ENCODE assay signal across 9 mouse cellular contexts in the genomic region with DNA sequence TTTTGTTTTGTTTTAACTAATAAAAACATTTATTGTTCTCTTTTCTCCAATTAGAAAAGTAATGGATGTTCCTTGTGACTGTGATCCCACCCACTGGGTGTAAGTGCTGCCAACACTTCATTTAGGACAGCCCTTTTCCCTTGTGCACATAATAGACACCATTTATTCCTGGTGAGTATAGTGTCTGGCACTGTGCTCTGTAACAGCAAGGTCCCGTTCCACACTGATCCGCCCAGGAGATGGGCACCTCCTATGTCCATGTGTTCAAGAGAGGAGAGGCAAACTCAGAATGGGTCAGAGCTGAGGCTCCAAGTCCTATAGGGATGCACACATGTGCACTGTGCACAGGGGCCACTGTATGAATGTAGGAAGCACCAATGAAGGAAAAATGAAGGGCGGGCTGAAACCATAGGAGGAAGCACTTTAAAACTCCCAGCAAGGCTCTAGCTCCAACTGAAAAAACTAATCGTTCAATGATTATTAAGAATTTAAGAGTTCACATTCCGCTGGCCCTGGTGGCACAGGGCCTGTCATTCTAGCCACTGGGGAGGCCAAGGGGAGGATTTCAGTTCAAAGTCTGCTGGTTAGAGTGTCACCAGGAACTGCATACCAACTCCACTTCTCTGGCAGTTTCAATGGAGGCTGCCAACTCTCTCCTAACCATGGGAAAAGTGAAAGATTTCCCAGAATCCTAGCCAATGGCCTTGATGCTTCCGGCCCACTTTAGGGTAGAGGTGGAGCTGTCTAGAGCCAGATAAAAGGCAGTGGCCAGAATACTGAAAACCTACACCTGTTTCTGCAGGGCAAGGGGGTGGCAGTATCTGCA. TPM values are rescaled to one million over a fixed set of nuclear protein-coding genes. Genes with fewer than 3 reads are reported as not detected.
DNase-seq lines count a peak whose midpoint lies in the region; ATAC-seq and TF ChIP-seq lines count a peak whose summit lies in the region.
"Had no signal": no experiment of that assay in that cellular context is flagged by ENCODE, and none has a peak within 500 bp of the region (broad histone marks: within the 10 kb centered on the region; RNA-seq: fewer than 3 reads in every experiment).

No protein-coding gene starts in this region.

- H3K4me2 ChIP-seq in forebrain, embryonic 15.5 days (replicated peaks) = no peak overlapping the region
- peak overlapping the region; percentile 15; the same call in 1 of the 2 replicates for H3K4me2 ChIP-seq in liver, postnatal 0 days (ENCODE audit: low read depth, low read length)

- H3K9ac ChIP-seq in forebrain, embryonic 15.5 days (replicated peaks) = no peak overlapping the region
- H3K9ac ChIP-seq in liver, postnatal 0 days (replicated peaks) = no peak overlapping the region
- H3K9ac ChIP-seq: liver, embryonic 14.5 days had no signal

- TF ChIP-seq EP300 in liver, postnatal 0 days (IDR thresholded peaks at IDR 0.05; ENCODE audit: low read depth) = no peak

- DNase-seq in cerebellum, adult 2 months = peak in 1 of 2 experiments; percentile 28
- no peak for DNase-seq in cerebellum, postnatal 10 days
- peak; percentile 54 for DNase-seq in layer of hippocampus, adult 9-11 months
- no peak for DNase-seq in layer of hippocampus, adult 9-10 months (ENCODE audit: low spot score)
- no peak for DNase-seq in liver, postnatal 0 days
- DNase-seq in limb, embryonic 10.5 days (ENCODE audit: low spot score) = no peak
- DNase-seq in yolk sac, embryonic 10.5 days (ENCODE audit: low spot score) = no peak

- WGBS in cerebellum, adult 2 months = 65% methylated on average over 6 of the region's 6 CpGs
- WGBS in forebrain, embryonic 15.5 days = 57% methylated on average over 6 of the region's 6 CpGs
- WGBS in liver, postnatal 0 days (ENCODE audit: insufficient replicate concordance) = 68% methylated on average over 6 of the region's 6 CpGs
- WGBS in limb, embryonic 10.5 days = 79% methylated on average over 6 of the region's 6 CpGs

- no peak overlapping the region for H3K4me3 ChIP-seq in cerebellum, adult 2 months (replicated peaks; ENCODE audit: insufficient read depth, low read depth, low read length)
- no peak overlapping the region for H3K4me3 ChIP-seq in forebrain, embryonic 15.5 days
- no peak overlapping the region for H3K4me3 ChIP-seq in liver, postnatal 0 days (ENCODE audit: low read depth, low read length)
- no peak overlapping the region for H3K4me3 ChIP-seq in limb, embryonic 10.5 days

- TF ChIP-seq POLR2A in cerebellum, adult 2 months (IDR thresholded peaks at IDR 0.05; ENCODE audit: borderline replicate concordance, insufficient read depth, low read length) = no peak

- H3K27me3 ChIP-seq in cerebellum, adult 2 months (ENCODE audit: control insufficient read depth, insufficient read depth, low read length) = no peaks in the 10 kb centered on the region
- no peaks in the 10 kb centered on the region for H3K27me3 ChIP-seq in forebrain, embryonic 15.5 days
- H3K27me3 ChIP-seq in liver, postnatal 0 days (ENCODE audit: insufficient read depth, low read length) = 0 out of 2 replicates have a peak, but pooled peaks cover 3% of the 10 kb centered on the region
- peaks cover 22% of the 10 kb centered on the region for H3K27me3 ChIP-seq in limb, embryonic 10.5 days (ENCODE audit: low read depth, poor library complexity, severe bottlenecking)

- peak overlapping the region; percentile 8 for H3K27ac ChIP-seq in cerebellum, adult 2 months (ENCODE audit: insufficient read depth, low read length)
- H3K27ac ChIP-seq in forebrain, embryonic 15.5 days (replicated peaks) = peak overlapping the region; percentile 70; the same call in 1 of the 2 replicates
- peak overlapping the region; percentile 39; the same call in 1 of the 2 replicates for H3K27ac ChIP-seq in liver, postnatal 0 days (ENCODE audit: low read depth)
- no peak overlapping the region for H3K27ac ChIP-seq in limb, embryonic 10.5 days
- H3K27ac ChIP-seq: liver, embryonic 14.5 days had no signal

- peaks cover 5% of the 10 kb centered on the region; the same call in 1 of the 2 replicates for H3K4me1 ChIP-seq in cerebellum, adult 2 months (ENCODE audit: control insufficient read depth, insufficient read depth, low read length)
- H3K4me1 ChIP-seq in forebrain, embryonic 15.5 days = peaks cover 28% of the 10 kb centered on the region
- peaks cover 30% of the 10 kb centered on the region for H3K4me1 ChIP-seq in liver, postnatal 0 days (ENCODE audit: insufficient read depth)
- H3K4me1 ChIP-seq in limb, embryonic 10.5 days = peaks cover 44% of the 10 kb centered on the region

- H3K9me3 ChIP-seq in forebrain, embryonic 15.5 days = no peaks in the 10 kb centered on the region
- no peaks in the 10 kb centered on the region for H3K9me3 ChIP-seq in liver, postnatal 0 days (ENCODE audit: low read length)
- H3K9me3 ChIP-seq in limb, embryonic 10.5 days (replicated peaks) = no peaks in the 10 kb centered on the region

- TF ChIP-seq CTCF in cerebellum, adult 2 months (IDR thresholded peaks at IDR 0.05; ENCODE audit: borderline replicate concordance, insufficient read depth, low read depth, low read length) = no peak
- TF ChIP-seq CTCF in liver, postnatal 0 days (IDR thresholded peaks at IDR 0.05; ENCODE audit: low read depth) = no peak

- no peaks in the 10 kb centered on the region for H3K36me3 ChIP-seq in forebrain, embryonic 15.5 days
- no peaks in the 10 kb centered on the region for H3K36me3 ChIP-seq in liver, postnatal 0 days (replicated peaks; ENCODE audit: insufficient read depth, low read length)
- H3K36me3 ChIP-seq in limb, embryonic 10.5 days = no peaks in the 10 kb centered on the region

- ATAC-seq in forebrain, embryonic 15.5 days (replicated peaks) = no peak
- ATAC-seq in liver, postnatal 0 days = peak; percentile 33

RNA-seq across cellular contexts. Expression of a gene that starts 58.6 kb away (rescaled TPM):
- 49.9 and 56.8 TPM in 2 replicates for polyA plus RNA-seq in cerebellum, adult 2 months (2012; rRNA removed)
- 16.0 and 20.7 TPM in 2 replicates for polyA plus RNA-seq in forebrain, embryonic 15.5 days (2015; fragmentation: Nextera tagmentation; extraction: Ambion mirVana)
- polyA plus RNA-seq in liver, postnatal 0 days (2015; fragmentation: Nextera tagmentation; extraction: Ambion mirVana) = 5.3 and 5.4 TPM in 2 replicates
- polyA plus RNA-seq in limb, embryonic 10.5 days (2016; fragmentation: Nextera tagmentation; extraction: Ambion mirVana) = 10.8 and 13.2 TPM in 2 replicates
